Mouse (Mus musculus) cerebellum, postnatal 4 days (tissue): ENCODE measurements at regions not wholly inside any gene's neighbourhood (a gene's known extent, or its start where the extent isn't known, plus 50 kb on each side); places are given as distances from the start of the nearest gene placed in this dataset.

Experiments
- DNase-seq, 2 experiments: peaks; one replicate each; pipeline ENCODE4 v3.0.0; 2022; ENCODE audit warnings: low spot score in 2 of 2, mixed read lengths in 1 of 2

DNA sequence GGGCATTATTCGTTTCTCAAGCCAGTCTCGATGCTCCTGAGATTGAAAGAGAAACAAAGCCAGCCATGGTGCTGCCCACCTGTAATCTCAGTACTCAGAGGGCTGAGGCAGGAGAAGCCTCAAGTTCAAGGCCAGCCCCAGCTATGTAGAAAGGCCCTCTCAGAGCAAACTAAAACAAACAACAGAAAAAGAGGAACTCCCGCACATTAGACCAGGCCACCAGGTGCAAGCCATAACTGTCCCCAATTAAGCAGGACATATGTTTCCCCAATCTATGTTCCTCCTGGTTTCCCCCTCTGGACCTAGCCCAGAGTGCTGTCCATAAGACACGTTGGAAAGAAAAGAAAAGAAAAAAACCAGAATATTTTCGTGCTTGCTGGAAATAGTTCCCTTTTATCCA, 142.5 kb downstream of the Cdc5l start:
- no peak for DNase-seq

GRCm38 (mm10) chr17:45285621-45286189, 147.8 kb downstream of the Cdc5l start:
- DNase-seq, result no peak

GRCm38 (mm10) chr17:45281554-45281953, 152.0 kb downstream of the Cdc5l start:
- no peak for DNase-seq

- no peak for DNase-seq
These were observed 153.7 kb downstream of the Cdc5l start for GRCm38 (mm10) chr17:45279811-45280205.

- no peak for DNase-seq
These were observed 154.3 kb downstream of the Cdc5l start for GRCm38 (mm10) chr17:45279075-45279810.

GRCm38 (mm10) chr17:45277516-45277915, 156.0 kb downstream of the Cdc5l start:
- DNase-seq, result peak in 1 of 2 experiments; percentile 30

- DNase-seq, result peak in 1 of 2 experiments; percentile 25
These were observed 156.7 kb downstream of the Cdc5l start for GRCm38 (mm10) chr17:45276686-45277405.

DNA sequence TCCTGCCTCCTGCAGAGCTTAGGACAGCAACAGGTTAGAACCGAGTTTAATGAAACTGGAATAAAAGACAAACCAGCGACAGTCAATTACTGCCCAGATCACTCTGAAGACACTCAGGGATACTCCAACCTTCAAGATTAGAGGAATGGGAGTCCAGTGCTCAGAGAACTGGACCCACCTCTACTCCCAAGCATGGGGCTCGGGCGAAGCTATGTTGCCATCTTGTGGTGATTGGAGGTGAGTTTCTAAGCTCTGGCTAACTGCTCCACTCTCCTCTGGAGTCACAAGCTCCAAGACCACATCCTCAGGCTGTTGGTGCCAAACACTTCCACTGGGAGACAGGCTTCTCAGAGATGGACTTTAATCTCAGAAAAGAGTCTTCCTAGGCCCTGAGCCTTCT, 158.6 kb downstream of the Cdc5l start:
- no peak for DNase-seq

- DNase-seq, result no peak
These were observed 166.8 kb downstream of the Cdc5l start for GRCm38 (mm10) chr17:45266776-45267175.

DNA sequence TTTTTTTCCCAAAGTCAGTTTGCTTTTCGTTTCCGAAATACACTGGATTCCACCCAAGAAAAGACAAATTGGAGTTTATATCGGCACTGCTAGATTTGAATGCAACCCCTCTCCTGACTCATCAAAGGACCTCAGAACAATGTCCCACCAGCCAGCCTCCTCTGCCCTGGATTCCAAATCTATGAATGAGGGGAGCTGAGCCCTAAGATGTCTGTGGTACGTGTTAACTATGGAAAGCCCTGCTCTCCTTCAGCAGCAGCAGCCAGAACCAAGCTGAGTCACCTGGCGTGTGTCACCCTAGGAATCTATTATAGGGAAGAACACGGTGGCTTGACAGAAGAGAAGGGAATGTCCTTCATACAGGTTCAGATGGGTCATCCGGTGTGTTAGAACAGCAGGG, 167.9 kb downstream of the Cdc5l start:
- DNase-seq, result no peak

GRCm38 (mm10) chr17:45264434-45264833, 169.1 kb downstream of the Cdc5l start:
- no peak for DNase-seq

DNA sequence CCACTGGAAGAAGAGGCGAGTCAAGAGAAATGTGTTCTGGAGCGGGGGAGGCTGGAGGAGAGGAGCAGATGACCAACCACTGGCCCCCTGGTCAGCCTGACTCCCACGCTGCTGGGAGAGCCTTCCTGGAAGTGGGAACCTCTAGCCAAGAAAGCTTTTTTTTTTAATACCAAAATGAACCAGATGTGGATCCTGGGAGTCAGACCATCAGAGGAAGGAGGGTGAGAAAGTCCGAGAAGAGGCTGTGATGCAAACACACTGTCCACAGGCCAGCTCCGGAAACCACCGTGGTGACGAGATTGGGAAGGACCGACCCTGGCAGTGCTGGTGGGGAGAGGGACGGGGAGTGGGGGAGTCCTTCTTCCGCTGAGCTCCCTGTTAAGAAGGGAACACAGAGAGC, 173.1 kb downstream of the Cdc5l start:
- DNase-seq, result no peak

DNA sequence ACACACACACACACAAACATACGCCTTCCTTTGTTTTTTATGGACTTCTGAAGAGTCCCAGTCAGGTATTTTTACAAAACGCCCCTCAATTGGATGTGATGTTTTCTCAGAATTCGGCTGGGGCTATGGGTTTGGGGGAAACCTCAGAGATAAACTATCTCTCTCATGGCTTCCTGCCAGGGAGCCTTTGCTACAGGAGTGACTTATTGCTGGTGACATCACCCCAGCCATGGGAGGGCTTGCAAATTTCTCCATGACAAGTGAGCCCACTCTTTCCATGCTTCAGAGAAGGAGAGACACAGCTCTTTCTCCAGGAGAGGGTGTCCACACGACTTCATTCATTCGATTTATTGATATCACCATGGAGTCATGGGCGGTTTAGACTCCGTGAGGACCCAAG, 175.5 kb downstream of the Cdc5l start:
- no peak for DNase-seq

- DNase-seq, result no peak
These were observed 180.8 kb downstream of the Cdc5l start for GRCm38 (mm10) chr17:45252593-45253230.

DNA sequence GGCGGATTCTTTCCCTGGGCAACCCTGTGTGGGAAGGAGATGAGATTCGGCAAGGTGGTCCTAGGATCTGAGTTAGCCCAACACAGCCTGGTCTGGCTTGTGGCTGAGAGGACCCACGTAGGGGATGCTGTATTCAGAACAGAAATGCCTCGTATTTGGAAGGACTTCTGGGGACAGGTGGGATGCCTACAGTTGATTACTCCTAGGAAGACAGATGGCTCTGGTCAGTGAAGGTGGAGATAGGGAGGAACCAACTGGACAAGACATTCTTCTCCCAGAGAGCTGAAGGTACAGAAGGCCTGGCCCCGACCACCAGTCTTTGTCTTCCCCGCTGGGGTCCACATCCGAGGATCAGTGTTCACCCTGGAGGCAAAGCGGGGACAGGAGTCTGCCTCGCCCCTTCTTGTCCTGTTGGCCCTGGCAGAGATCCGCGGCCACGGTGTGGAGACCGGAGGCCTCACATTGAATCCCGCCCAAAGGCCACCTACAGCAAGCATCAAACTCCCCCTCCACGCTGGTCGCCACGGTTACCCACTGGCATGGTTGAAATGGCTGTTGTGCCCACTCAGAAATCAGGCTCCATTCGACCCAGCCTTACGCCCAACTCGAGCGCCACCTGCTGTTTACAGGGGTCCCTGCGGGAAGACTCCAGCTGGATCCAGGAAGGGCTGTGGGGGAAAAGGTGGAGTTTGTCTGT, 182.4 kb downstream of the Cdc5l start:
- DNase-seq, result peak; percentile 77 to 85

GRCm38 (mm10) chr17:45250450-45250849, 183.1 kb downstream of the Cdc5l start:
- DNase-seq, result no peak

- peak in 1 of 2 experiments; percentile 36 for DNase-seq
These were observed 186.1 kb downstream of the Cdc5l start for GRCm38 (mm10) chr17:45247142-45248137.

DNA sequence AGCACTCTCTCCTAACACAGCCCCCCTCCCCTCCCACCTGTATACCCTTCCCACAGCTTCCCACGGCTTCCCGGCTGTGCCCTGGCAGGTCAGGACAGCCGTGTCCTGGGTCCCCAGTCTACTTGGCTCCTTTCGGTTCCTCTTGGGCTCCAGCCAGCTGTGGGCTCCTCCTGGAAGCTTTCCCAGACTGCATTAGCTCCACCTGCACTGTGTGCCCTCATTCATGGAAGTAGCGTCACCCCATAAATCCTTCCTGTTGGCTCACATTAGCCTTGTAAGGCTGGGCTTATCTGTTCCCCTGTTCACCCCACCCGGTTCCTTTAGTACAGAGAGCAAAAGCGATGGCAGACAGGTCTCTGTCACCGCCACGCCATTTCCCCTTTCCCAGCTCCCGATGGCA, 188.7 kb downstream of the Cdc5l start:
- DNase-seq, result peak in 1 of 2 experiments; percentile 48

DNA sequence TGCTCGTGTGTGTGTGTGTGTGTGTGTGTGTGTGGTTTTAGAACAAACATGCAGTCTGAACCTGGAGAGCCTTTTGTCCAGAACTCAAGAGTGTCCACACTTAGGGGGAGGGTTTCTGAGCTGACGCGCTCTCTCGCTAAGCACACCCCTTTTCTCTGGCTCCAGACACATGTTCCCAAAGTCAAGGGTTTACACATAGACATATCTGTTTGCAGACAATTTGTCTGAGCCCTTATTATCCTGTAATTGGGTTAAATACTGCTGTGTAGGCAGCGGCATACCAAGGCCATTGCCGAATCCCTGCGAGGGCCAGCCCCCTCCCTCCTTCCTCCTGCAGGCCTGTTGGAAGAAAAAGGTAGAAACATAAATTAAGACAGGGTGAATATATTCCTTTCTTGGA, 190.4 kb downstream of the Cdc5l start:
- DNase-seq, result no peak

DNA sequence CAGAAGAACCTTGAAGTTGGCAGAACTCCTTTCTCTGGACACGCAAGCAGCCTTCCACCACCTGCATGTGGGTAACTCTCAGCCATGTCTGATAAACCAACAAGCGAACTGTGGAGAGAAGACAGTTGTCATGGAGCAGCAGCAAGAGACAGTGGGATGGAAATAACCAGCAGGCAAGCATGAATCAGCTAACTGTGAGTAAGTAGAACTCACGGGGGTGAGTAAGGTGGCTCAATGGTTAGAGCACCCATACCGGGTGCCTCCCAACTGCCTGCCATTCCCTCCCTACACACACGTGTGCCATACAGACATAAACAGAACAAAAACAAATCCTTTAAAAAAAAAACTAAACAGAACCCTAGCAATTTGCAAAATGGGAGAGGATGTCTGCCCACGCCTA, 191.5 kb downstream of the Cdc5l start:
- no peak for DNase-seq
